Mouse (Mus musculus) embryonic fibroblast, embryonic 13.5 days (primary cell): ENCODE data around the gene Agpat2. TPM values are rescaled to one million over a fixed set of nuclear protein-coding genes. Genes with fewer than 3 reads are reported as not detected.

Experiments
- H3K27ac ChIP-seq: 2 replicates; pipeline ENCODE4 v1.5.1; 2012; ENCODE audit warnings: low read length, control low read depth, inconsistent platforms; ENCODE audit not compliant: insufficient read depth
- H3K4me1 ChIP-seq: 2 replicates; pipeline ENCODE4 v1.6.1; 2011; ENCODE audit warnings: low read length; ENCODE audit not compliant: control insufficient read depth, insufficient read depth
- H3K4me3 ChIP-seq: 2 replicates; pipeline ENCODE4 v1.5.1; 2011; ENCODE audit warnings: mild to moderate bottlenecking, control low read depth, low read length; ENCODE audit not compliant: insufficient read depth
- CTCF ChIP-seq: IDR thresholded peaks from 2 replicates; pipeline ENCODE4 v1.5.1; 2011; ENCODE audit warnings: mild to moderate bottlenecking, control low read depth, low read length, moderate library complexity, borderline replicate concordance; ENCODE audit not compliant: insufficient read depth
- POLR2A ChIP-seq: IDR thresholded peaks from 2 replicates; pipeline ENCODE4 v1.6.1; 2011; ENCODE audit warnings: low read depth, mild to moderate bottlenecking, control low read depth, low read length, moderate library complexity
- polyA plus RNA-seq: library from polyadenylated mRNA; stranded (reverse); fragments of >200 nt; gene quantifications from 2 replicates; pipeline ENCODE4 v1.2.4, GENCODE M21; 2011; ENCODE audit warnings: low read depth; ENCODE audit not compliant: missing spikeins, insufficient read length

Gene Agpat2
- polyA plus RNA-seq, 1 experiment = 22.4 TPM

GRCm38 (mm10) chr2:26626081-26626480 lies 21.9 kb upstream of the Agpat2 start:
- Histone ChIP-seq H3K27ac (no peak overlapping the region), H3K4me1 (no peaks in the 10 kb centered on the region; the same call in 1 of the 2 replicates), H3K4me3 (no peak overlapping the region)
- TF ChIP-seq POLR2A (no peak), CTCF (no peak; the same call in 1 of the 2 replicates)

- Histone ChIP-seq H3K27ac (no peak overlapping the region), H3K4me3 (no peak overlapping the region), H3K4me1 (no peaks in the 10 kb centered on the region; the same call in 1 of the 2 replicates)
- no peak for TF ChIP-seq CTCF
- TF ChIP-seq POLR2A = no peak
Measured at GRCm38 (mm10) chr2:26625419-26625818, 21.2 kb upstream of the Agpat2 start.

- Histone ChIP-seq H3K4me3 (no peak overlapping the region), H3K27ac (no peak overlapping the region), H3K4me1 (no peaks in the 10 kb centered on the region; the same call in 1 of the 2 replicates)
- no peak for TF ChIP-seq CTCF
- TF ChIP-seq POLR2A = no peak
Measured at GRCm38 (mm10) chr2:26622984-26623383, 18.8 kb upstream of the Agpat2 start.

GRCm38 (mm10) chr2:26621246-26621645 lies 17.0 kb upstream of the Agpat2 start:
- TF ChIP-seq POLR2A (no peak), CTCF (no peak)
- Histone ChIP-seq H3K4me3 (no peak overlapping the region), H3K4me1 (no peaks in the 10 kb centered on the region; the same call in 1 of the 2 replicates), H3K27ac (no peak overlapping the region)

- no peak overlapping the region for H3K27ac ChIP-seq
- TF ChIP-seq POLR2A = no peak
- no peak for TF ChIP-seq CTCF
- H3K4me1 ChIP-seq = no peaks in the 10 kb centered on the region; the same call in 1 of the 2 replicates
- no peak overlapping the region for H3K4me3 ChIP-seq
Measured at GRCm38 (mm10) chr2:26617928-26618327, 13.7 kb upstream of the Agpat2 start.

GRCm38 (mm10) chr2:26617331-26617730 lies 13.1 kb upstream of the Agpat2 start:
- Histone ChIP-seq H3K4me3 (no peak overlapping the region), H3K27ac (no peak overlapping the region), H3K4me1 (no peaks in the 10 kb centered on the region; the same call in 1 of the 2 replicates)
- no peak for TF ChIP-seq POLR2A
- no peak for TF ChIP-seq CTCF

- H3K4me1 ChIP-seq = 0 out of 2 replicates have a peak, but pooled peaks cover 3% of the 10 kb centered on the region
- no peak for TF ChIP-seq CTCF
- no peak for TF ChIP-seq POLR2A
- H3K4me3 ChIP-seq = no peak overlapping the region
- H3K27ac ChIP-seq = no peak overlapping the region
Measured at GRCm38 (mm10) chr2:26615459-26616124, 11.4 kb upstream of the Agpat2 start.

GRCm38 (mm10) chr2:26614903-26615302 lies 10.7 kb upstream of the Agpat2 start:
- no peak overlapping the region for H3K27ac ChIP-seq
- peaks cover 7% of the 10 kb centered on the region for H3K4me1 ChIP-seq
- no peak overlapping the region for H3K4me3 ChIP-seq
- no peak for TF ChIP-seq POLR2A

- Histone ChIP-seq H3K4me1 (peaks cover 9% of the 10 kb centered on the region), H3K27ac (no peak overlapping the region), H3K4me3 (no peak overlapping the region)
- TF ChIP-seq CTCF (no peak), POLR2A (no peak)
Measured at GRCm38 (mm10) chr2:26611896-26612295, 7.7 kb upstream of the Agpat2 start.

GRCm38 (mm10) chr2:26611054-26611453 lies 6.8 kb upstream of the Agpat2 start:
- Histone ChIP-seq H3K4me3 (no peak overlapping the region), H3K4me1 (peaks cover 9% of the 10 kb centered on the region), H3K27ac (no peak overlapping the region)
- TF ChIP-seq CTCF = no peak
- no peak for TF ChIP-seq POLR2A
